Mouse (Mus musculus): ENCODE measurements around the gene Cops2. TPM values are rescaled to one million over a fixed set of nuclear protein-coding genes. Genes with fewer than 3 reads are reported as not detected.

The Cops2 gene
- polyA plus RNA-seq (2012; ENCODE audit: low replicate concordance): 0.32 and 4.9 TPM in 2 replicates

GRCm38 (mm10) chr2:125858521-125859280, at the start of gene Cops2, which contains the start of gene Galk2:
Cops2 (minus strand) TSS chr2:125859139.
Galk2 (plus strand) TSS chr2:125859109.

GRCm38 (mm10) chr2:125782719-125783109, 76.2 kb downstream of the Cops2 start, which contains the start of gene Secisbp2l:
Secisbp2l (minus strand) TSS chr2:125782870.

Other genes with a start within 250 kb of the Cops2 start
- 1.3 and 2.2 TPM in 2 replicates for gene Cep152, start 234.0 kb downstream of the Cops2 start, polyA plus RNA-seq (2012; ENCODE audit: low replicate concordance)
- 30.7 and 38.0 TPM in 2 replicates for gene Eid1, start 186.0 kb downstream of the Cops2 start, polyA plus RNA-seq (2012; ENCODE audit: low replicate concordance)
- gene Shc4, start 135.0 kb downstream of the Cops2 start, polyA plus RNA-seq (2012; ENCODE audit: low replicate concordance): 0.50 and 1.4 TPM in 2 replicates
- gene Secisbp2l, start 76.3 kb downstream of the Cops2 start, polyA plus RNA-seq (2012; ENCODE audit: low replicate concordance): 4.6 and 5.8 TPM in 2 replicates
- gene Galk2, start within 50 bp of the Cops2 start, polyA plus RNA-seq (2012; ENCODE audit: low replicate concordance): 0.08 and 1.3 TPM in 2 replicates
- not detected in 2 replicates for gene Fgf7, start 175.5 kb upstream of the Cops2 start, polyA plus RNA-seq (2012; ENCODE audit: low replicate concordance)

All from leukemia stem cell, adult 10-12 weeks (primary cell).